Mouse (Mus musculus): ENCODE results near the gene Tmub1. TPM values are rescaled to one million over a fixed set of nuclear protein-coding genes. Genes with fewer than 3 reads are reported as not detected.

Tmub1 gene
- 29.8 and 35.5 TPM in 2 replicates for polyA plus RNA-seq (2012; rRNA removed)
- polyA plus RNA-seq (2014; fragmentation: Nextera tagmentation; extraction: Ambion mirVana) = 23.2 and 23.5 TPM in 2 replicates

DNA sequence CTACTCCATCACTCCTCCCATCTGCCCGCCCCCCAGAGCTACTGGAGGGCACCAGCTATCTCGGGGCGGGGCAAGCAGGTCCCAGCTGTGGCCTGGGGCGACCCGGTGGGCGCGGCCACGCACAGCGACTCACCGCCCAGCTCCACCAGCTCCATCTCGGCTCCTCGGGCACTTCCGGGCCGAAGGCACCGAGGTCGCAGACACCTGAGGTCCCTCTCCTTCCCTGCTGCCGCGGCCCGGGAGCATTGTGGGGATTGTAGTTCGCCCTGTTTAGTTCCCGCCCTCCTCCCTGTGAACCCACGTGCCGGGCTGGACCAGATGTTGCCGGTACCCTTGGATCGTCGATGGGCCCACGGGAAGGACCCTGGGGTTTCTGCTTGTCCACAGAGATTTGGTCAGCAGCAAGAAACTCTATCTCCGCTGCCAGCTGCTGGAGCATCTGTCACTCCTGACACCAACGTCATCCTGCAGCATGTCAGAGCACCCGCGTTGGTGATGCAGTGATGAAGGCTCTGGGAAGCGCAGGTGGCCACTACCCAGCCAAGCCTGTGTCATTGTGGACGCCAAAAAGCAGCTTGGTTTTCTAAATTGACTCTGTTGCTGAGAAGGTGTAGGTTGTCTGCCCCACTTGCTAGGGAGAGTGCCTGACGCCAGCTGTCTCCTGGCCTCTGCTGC is at the start of gene Tmub1:
Tmub1 (minus strand) TSS at position 231 of the 675 bp plus-strand sequence.
- no peaks in the 10 kb centered on the region for H3K9me3 ChIP-seq (ENCODE audit: control insufficient read depth, low read length)
- H3K27ac ChIP-seq (replicated peaks; ENCODE audit: low read depth, low read length) = no peak within 1 kb of the TSS
- 0 out of 2 replicates have a peak, but pooled peaks have one; percentile 12 for TF ChIP-seq POLR2A (IDR thresholded peaks at IDR 0.05; ENCODE audit: borderline replicate concordance, extremely low read depth, insufficient read depth, insufficient read length)
- WGBS = 2% methylated on average over 34 of the region's 34 CpGs
- H3K4me3 ChIP-seq (replicated peaks; ENCODE audit: low read length) = peak within 1 kb of the TSS; percentile 59
- peak; percentile 63 for DNase-seq (ENCODE audit: low spot score)
- peaks cover 27% of the 10 kb centered on the region for H3K4me1 ChIP-seq (ENCODE audit: control insufficient read depth, insufficient read depth, low read length)
- peaks cover 9% of the 10 kb centered on the region for H3K36me3 ChIP-seq (ENCODE audit: control insufficient read depth, insufficient read depth, low read length)
- peak; percentile 39 for ATAC-seq (ENCODE audit: low FRiP score, low read depth)
- H3K4me2 ChIP-seq (replicated peaks; ENCODE audit: low read depth, low read length, severe bottlenecking) = peak within 1 kb of the TSS; percentile 77
- H3K27me3 ChIP-seq (ENCODE audit: control insufficient read depth, insufficient read depth, low read length) = no peaks in the 10 kb centered on the region
- H3K9ac ChIP-seq (ENCODE audit: low read depth, low read length, severe bottlenecking) = peak within 1 kb of the TSS; percentile 48

DNA sequence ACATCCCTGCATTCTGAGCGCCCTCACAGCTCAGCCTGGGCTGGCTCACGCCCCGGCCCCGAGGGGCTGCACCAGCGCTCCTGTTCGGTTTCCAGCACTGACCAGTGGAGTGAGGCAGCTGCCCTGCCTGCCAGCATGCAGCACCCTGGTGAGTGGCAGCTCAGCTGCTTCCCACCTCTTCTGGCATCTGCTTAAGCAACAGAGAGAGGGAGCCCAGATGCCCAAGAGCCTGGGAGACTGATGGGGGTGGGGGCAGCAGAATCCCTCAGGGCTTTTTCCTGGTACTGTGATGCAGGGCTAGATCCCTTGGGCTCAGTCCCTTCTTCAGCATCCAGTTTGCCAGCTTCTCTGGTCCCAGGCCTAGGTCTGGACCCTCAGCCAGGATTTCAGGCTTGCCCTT is 49.1 kb upstream of the Tmub1 start:
- Histone ChIP-seq H3K36me3 (ENCODE audit: control insufficient read depth, insufficient read depth, low read length) (peaks cover 97% of the 10 kb centered on the region), H3K27me3 (ENCODE audit: control insufficient read depth, insufficient read depth, low read length) (no peaks in the 10 kb centered on the region), H3K27ac (replicated peaks; ENCODE audit: low read depth, low read length) (no peak overlapping the region), H3K4me2 (replicated peaks; ENCODE audit: low read depth, low read length, severe bottlenecking) (no peak overlapping the region), H3K4me1 (ENCODE audit: control insufficient read depth, insufficient read depth, low read length) (no peaks in the 10 kb centered on the region), H3K9me3 (ENCODE audit: control insufficient read depth, low read length) (no peaks in the 10 kb centered on the region), H3K9ac (ENCODE audit: low read depth, low read length, severe bottlenecking) (no peak overlapping the region), H3K4me3 (replicated peaks; ENCODE audit: low read length) (no peak overlapping the region)
- no peak for DNase-seq (ENCODE audit: low spot score)
- no peak for ATAC-seq (ENCODE audit: low FRiP score, low read depth)
- WGBS = 73% methylated on average over 6 of the region's 6 CpGs
- no peak for TF ChIP-seq POLR2A (IDR thresholded peaks at IDR 0.05; ENCODE audit: borderline replicate concordance, extremely low read depth, insufficient read depth, insufficient read length)

DNA sequence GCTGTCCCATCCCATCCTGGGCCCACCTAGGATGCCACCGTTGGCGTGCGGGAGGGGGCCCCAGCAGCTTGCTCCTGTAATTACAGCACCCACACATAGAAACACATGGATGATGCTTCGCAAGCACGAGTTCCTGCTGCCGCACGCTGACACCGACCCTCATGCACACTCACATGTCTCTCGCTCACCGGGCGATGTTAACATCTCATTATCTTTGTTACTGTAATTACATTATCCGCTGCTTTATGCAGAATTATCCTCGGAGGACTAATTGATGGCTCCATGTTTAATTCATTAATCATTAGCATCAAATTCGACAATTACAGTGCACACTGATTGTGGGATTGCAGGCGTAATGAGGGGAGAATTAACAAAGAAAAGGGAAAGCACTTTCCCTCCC is 47.4 kb upstream of the Tmub1 start:
- DNase-seq (ENCODE audit: low spot score) (no peak), ATAC-seq (ENCODE audit: low FRiP score, low read depth) (no peak)
- no peak for TF ChIP-seq POLR2A (IDR thresholded peaks at IDR 0.05; ENCODE audit: borderline replicate concordance, extremely low read depth, insufficient read depth, insufficient read length)
- 89% methylated on average over 15 of the region's 15 CpGs for WGBS
- Histone ChIP-seq H3K4me1 (ENCODE audit: control insufficient read depth, insufficient read depth, low read length) (no peaks in the 10 kb centered on the region), H3K36me3 (ENCODE audit: control insufficient read depth, insufficient read depth, low read length) (peaks cover 97% of the 10 kb centered on the region), H3K27me3 (ENCODE audit: control insufficient read depth, insufficient read depth, low read length) (no peaks in the 10 kb centered on the region), H3K27ac (replicated peaks; ENCODE audit: low read depth, low read length) (no peak overlapping the region), H3K9me3 (ENCODE audit: control insufficient read depth, low read length) (no peaks in the 10 kb centered on the region), H3K4me3 (replicated peaks; ENCODE audit: low read length) (no peak overlapping the region), H3K9ac (ENCODE audit: low read depth, low read length, severe bottlenecking) (no peak overlapping the region), H3K4me2 (replicated peaks; ENCODE audit: low read depth, low read length, severe bottlenecking) (no peak overlapping the region)

DNA sequence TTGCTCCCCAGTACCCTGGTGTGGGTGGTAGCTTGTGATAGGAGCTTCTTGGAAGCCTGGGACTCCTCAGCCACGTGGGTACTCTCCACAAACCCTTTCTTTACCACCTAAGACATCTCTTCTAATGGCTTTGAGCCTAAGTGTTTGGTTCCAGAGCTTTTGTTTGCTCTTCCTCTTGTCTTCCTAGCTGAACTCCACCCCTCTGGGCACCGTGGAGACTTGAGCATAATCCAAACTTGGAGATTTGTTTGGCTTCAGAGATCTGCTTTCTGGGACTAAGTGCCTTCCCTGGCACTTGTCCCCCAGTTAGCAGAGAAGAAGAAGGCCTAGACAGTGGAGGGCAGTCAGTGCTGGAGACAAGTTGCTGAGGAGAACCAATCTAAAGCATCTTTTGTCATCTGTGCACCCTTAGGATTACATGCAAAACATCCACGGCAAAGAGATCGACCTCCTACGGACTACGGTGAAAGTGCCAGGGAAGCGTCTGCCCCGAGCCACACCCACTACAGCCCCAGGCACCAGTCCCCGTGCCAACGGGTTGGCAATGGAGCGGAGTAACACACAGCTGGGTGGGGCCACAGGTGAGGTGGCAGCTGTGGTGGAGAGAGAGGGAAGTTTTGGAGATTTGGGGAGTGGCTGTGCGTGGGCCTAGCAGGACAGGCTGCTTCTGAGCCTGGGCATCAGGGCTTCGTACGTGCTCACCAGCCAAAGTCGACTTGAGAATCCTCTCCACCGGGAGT is 45.1 kb upstream of the Tmub1 start:
- peaks cover 98% of the 10 kb centered on the region for H3K36me3 ChIP-seq (ENCODE audit: control insufficient read depth, insufficient read depth, low read length)
- H3K4me2 ChIP-seq (replicated peaks; ENCODE audit: low read depth, low read length, severe bottlenecking) = no peak overlapping the region
- no peak overlapping the region for H3K27ac ChIP-seq (replicated peaks; ENCODE audit: low read depth, low read length)
- no peak overlapping the region for H3K4me3 ChIP-seq (replicated peaks; ENCODE audit: low read length)
- H3K27me3 ChIP-seq (ENCODE audit: control insufficient read depth, insufficient read depth, low read length) = no peaks in the 10 kb centered on the region
- H3K9ac ChIP-seq (ENCODE audit: low read depth, low read length, severe bottlenecking) = no peak overlapping the region
- no peak for DNase-seq (ENCODE audit: low spot score)
- 85% methylated on average over 16 of the region's 16 CpGs for WGBS
- no peak for TF ChIP-seq POLR2A (IDR thresholded peaks at IDR 0.05; ENCODE audit: borderline replicate concordance, extremely low read depth, insufficient read depth, insufficient read length)
- ATAC-seq (ENCODE audit: low FRiP score, low read depth) = no peak
- no peaks in the 10 kb centered on the region for H3K4me1 ChIP-seq (ENCODE audit: control insufficient read depth, insufficient read depth, low read length)
- H3K9me3 ChIP-seq (ENCODE audit: control insufficient read depth, low read length) = no peaks in the 10 kb centered on the region

DNA sequence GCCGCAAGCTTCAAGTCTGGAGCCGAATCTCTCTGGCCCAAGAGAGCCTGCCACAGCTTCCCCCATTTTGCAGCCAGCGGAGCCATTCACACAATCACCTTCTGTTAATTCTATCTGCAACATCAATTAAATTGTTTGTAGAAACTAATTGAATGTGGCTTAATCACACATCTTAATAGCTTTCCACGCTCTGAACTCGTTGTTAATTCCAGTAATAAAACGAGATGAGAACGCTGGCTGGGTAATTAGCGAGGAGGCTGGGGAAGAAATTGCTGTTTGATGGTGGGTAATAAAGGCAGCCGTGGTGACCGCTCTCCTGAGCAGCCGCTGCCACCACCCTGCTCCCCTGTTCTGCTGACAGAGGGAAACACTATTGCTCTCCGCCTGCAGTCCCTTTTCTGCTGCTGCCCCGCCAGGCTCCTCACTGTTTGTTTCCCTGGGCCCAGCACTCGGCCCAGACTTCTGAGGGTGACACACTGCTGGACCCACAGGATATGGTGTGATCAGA is 42.8 kb upstream of the Tmub1 start:
- ATAC-seq (ENCODE audit: low FRiP score, low read depth) (no peak), DNase-seq (ENCODE audit: low spot score) (no peak)
- H3K4me2 ChIP-seq (replicated peaks; ENCODE audit: low read depth, low read length, severe bottlenecking) = no peak overlapping the region
- no peak overlapping the region for H3K4me3 ChIP-seq (replicated peaks; ENCODE audit: low read length)
- H3K9me3 ChIP-seq (ENCODE audit: control insufficient read depth, low read length) = no peaks in the 10 kb centered on the region
- H3K27ac ChIP-seq (replicated peaks; ENCODE audit: low read depth, low read length) = no peak overlapping the region
- no peak for TF ChIP-seq POLR2A (IDR thresholded peaks at IDR 0.05; ENCODE audit: borderline replicate concordance, extremely low read depth, insufficient read depth, insufficient read length)
- no peak overlapping the region for H3K9ac ChIP-seq (ENCODE audit: low read depth, low read length, severe bottlenecking)
- WGBS = 33% methylated on average over 14 of the region's 14 CpGs
- no peaks in the 10 kb centered on the region; the same call in 1 of the 2 replicates for H3K4me1 ChIP-seq (ENCODE audit: control insufficient read depth, insufficient read depth, low read length)
- peaks cover 92% of the 10 kb centered on the region for H3K36me3 ChIP-seq (ENCODE audit: control insufficient read depth, insufficient read depth, low read length)
- no peaks in the 10 kb centered on the region for H3K27me3 ChIP-seq (ENCODE audit: control insufficient read depth, insufficient read depth, low read length)

Measured in limb, embryonic 14.5 days (tissue).